Mouse (Mus musculus): ENCODE measurements at regions not wholly inside any gene's neighbourhood (a gene's known extent, or its start where the extent isn't known, plus 50 kb on each side); places are given as distances from the start of the nearest gene placed in this dataset.

DNA sequence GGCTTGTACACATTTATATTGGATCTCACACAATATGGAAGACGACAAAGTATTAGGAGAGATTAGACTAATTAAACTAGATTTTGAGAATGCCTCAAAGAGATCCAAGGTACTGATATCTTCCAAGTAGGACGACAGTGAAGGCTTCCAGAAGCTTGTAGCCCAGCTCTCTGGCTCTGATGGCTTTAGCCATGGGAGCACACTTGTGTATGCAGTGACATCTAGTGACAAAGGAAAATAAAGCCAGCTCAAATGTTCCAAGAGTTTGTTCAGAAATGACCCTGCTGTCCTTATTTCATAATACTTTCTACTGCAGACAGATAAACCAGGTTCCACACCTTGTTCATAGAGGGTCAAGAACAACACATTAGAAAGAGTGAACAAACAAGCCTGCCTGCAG lies 524.0 kb upstream of the Btbd3 start:
- no peak for TF ChIP-seq CTCF (IDR thresholded peaks at IDR 0.05; ENCODE audit: low read depth, low read length)
- no peak for TF ChIP-seq POLR2A (IDR thresholded peaks at IDR 0.05; ENCODE audit: insufficient read depth, low read length)
